Comparison of ENCODE assay signal across 32 mouse cellular contexts in the genomic region with DNA sequence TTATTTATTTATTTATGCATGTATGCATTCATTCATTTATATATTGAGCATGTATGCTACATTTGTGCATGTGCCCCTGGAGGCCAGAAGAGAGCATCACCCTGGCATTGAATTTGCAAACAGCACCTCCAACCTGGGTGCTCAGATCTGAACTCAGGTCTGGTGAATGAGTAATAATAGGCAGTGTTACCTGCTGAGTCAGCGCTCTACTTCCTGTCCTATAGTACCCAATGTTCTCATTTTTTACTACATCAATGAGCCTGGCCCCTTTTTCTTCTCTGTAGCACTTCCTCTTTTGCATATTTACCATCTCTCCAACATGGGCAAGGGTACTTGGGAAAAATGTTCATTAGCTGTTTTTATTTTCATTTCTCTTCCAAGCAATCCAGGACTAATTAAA.
"Had no signal": no experiment of that assay in that cellular context is flagged by ENCODE, and none has a peak within 500 bp of the region (broad histone marks: within the 10 kb centered on the region; RNA-seq: fewer than 3 reads in every experiment).

No protein-coding gene starts in this region.

- DNase-seq: left cerebral cortex, postnatal 4 days; liver; liver, embryonic 13.5 days; liver, postnatal 0 days; lung, adult 18-20 months; lung, adult 2 months; lung, embryonic 14.5 days; lung, postnatal 10 days; lung, postnatal 14 days; lung, postnatal 36 days; lung, postnatal 4 days; midbrain, embryonic 14.5 days had no signal

- H3K9ac ChIP-seq: limb, embryonic 12.5 days; limb, embryonic 13.5 days; limb, embryonic 15.5 days; liver, embryonic 12.5 days; liver, embryonic 13.5 days; liver, embryonic 14.5 days; liver, embryonic 15.5 days; liver, postnatal 0 days; lung, embryonic 14.5 days; lung, embryonic 15.5 days; midbrain, embryonic 12.5 days; midbrain, embryonic 13.5 days; midbrain, embryonic 15.5 days had no signal

- H3K4me2 ChIP-seq: limb, embryonic 12.5 days; limb, embryonic 13.5 days; limb, embryonic 15.5 days; liver, embryonic 11.5 days; liver, embryonic 12.5 days; liver, embryonic 13.5 days; liver, embryonic 15.5 days; lung, embryonic 14.5 days; lung, embryonic 15.5 days; midbrain, embryonic 11.5 days; midbrain, embryonic 12.5 days; midbrain, embryonic 13.5 days; midbrain, embryonic 15.5 days had no signal

- H3K27me3 ChIP-seq: limb, embryonic 12.5 days; limb, embryonic 13.5 days; limb, embryonic 15.5 days; liver, embryonic 12.5 days; liver, embryonic 13.5 days; liver, embryonic 15.5 days; lung, embryonic 15.5 days; megakaryocyte, embryonic 14.5 days; midbrain, embryonic 12.5 days; midbrain, embryonic 13.5 days; midbrain, embryonic 15.5 days had no signal

- H3K4me1 ChIP-seq: limb, embryonic 10.5 days; limb, embryonic 12.5 days; limb, embryonic 13.5 days; limb, embryonic 15.5 days; liver, embryonic 12.5 days; liver, embryonic 13.5 days; liver, embryonic 15.5 days; lung, embryonic 15.5 days; megakaryocyte, embryonic 14.5 days; midbrain, embryonic 10.5 days; midbrain, embryonic 12.5 days; midbrain, embryonic 13.5 days; midbrain, embryonic 15.5 days had no signal

- H3K9me3 ChIP-seq: limb, embryonic 10.5 days; limb, embryonic 12.5 days; limb, embryonic 13.5 days; limb, embryonic 15.5 days; liver, embryonic 12.5 days; liver, embryonic 13.5 days; liver, embryonic 15.5 days; lung, embryonic 15.5 days; megakaryocyte, embryonic 14.5 days; midbrain, embryonic 10.5 days; midbrain, embryonic 12.5 days; midbrain, embryonic 13.5 days; midbrain, embryonic 15.5 days had no signal

- H3K4me3 ChIP-seq: left cerebral cortex, adult 2 months; limb, embryonic 10.5 days; limb, embryonic 12.5 days; limb, embryonic 13.5 days; limb, embryonic 15.5 days; liver, embryonic 12.5 days; liver, embryonic 13.5 days; liver, embryonic 15.5 days; lung, embryonic 15.5 days; megakaryocyte, embryonic 14.5 days; midbrain, embryonic 10.5 days; midbrain, embryonic 12.5 days; midbrain, embryonic 13.5 days; midbrain, embryonic 15.5 days; myocyte had no signal

- H3K36me3 ChIP-seq: limb, embryonic 10.5 days; limb, embryonic 12.5 days; limb, embryonic 13.5 days; limb, embryonic 15.5 days; liver, embryonic 12.5 days; liver, embryonic 13.5 days; liver, embryonic 15.5 days; lung, embryonic 15.5 days; midbrain, embryonic 10.5 days; midbrain, embryonic 12.5 days; midbrain, embryonic 13.5 days; midbrain, embryonic 15.5 days had no signal

- H3K27ac ChIP-seq: left cerebral cortex, adult 2 months; limb, embryonic 10.5 days; limb, embryonic 12.5 days; limb, embryonic 13.5 days; limb, embryonic 15.5 days; liver, embryonic 12.5 days; liver, embryonic 13.5 days; liver, embryonic 14.5 days; liver, embryonic 15.5 days; lung, embryonic 15.5 days; macrophage; midbrain, embryonic 10.5 days; midbrain, embryonic 12.5 days; midbrain, embryonic 13.5 days; midbrain, embryonic 15.5 days had no signal

- ATAC-seq: liver, embryonic 12.5 days; liver, postnatal 0 days; lung, postnatal 0 days; midbrain, embryonic 13.5 days; midbrain, embryonic 15.5 days; midbrain, embryonic 16.5 days had no signal
